Mouse (Mus musculus) gastrocnemius, postnatal 4 days (tissue): ENCODE measurements around the gene Ndufv2. TPM values are rescaled to one million over a fixed set of nuclear protein-coding genes. Genes with fewer than 3 reads are reported as not detected.
"Not testable (repeated sequence)": the region's sequence is repeated elsewhere in the genome, so short reads cannot be mapped to it uniquely, and the experiment has no call there.

Experiments
- DNase-seq, 2 experiments: peaks; one replicate each; pipeline ENCODE4 v3.0.0; 2021 to 2022; ENCODE audit warnings: low spot score in 2 of 2, mixed read lengths in 2 of 2
- total RNA-seq, 2 experiments: library from RNA; stranded (reverse); gene quantifications; 2 replicates each; pipeline ENCODE4 v1.2.3; 2021

Gene Ndufv2
- total RNA-seq, 2 experiments from 2014 or later, result 447 to 482 TPM

DNA sequence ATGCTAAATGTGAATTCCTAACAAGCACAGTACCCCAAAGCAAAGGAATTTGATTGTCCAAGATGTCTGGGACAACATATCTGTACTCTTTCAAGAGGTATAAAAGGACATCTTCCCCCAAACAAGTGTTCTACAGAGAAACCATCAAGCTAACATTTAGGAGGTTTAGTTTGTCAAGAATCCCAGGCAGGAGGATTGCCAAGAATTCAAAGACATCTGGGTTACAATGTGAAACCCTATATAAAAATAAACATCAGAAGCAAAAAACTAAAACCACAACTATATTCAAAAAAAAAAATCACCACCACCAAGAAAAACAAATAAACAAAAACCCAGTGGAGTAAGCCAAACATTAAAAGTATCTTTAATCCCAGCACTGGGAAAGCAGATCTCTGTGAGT is 11.1 kb downstream of the Ndufv2 start:
- no peak for DNase-seq

DNA sequence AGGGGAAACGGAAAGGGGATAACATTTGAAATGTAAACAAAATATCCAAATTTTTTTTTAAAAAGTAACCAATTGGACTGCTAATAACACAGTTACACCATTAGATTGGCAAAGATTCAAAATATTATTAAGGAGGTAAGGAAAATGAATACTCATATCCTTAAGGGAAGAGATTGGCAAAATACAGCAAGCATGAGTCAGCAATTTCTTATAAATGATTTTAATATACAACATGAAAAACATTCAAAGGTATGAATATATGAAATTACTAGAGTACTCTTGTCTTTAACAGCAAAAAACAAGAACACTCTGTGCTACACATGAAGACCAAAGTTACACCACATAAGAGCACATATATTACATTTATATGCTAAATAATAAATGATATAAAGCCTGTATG is 16.3 kb downstream of the Ndufv2 start:
- no peak for DNase-seq

DNA sequence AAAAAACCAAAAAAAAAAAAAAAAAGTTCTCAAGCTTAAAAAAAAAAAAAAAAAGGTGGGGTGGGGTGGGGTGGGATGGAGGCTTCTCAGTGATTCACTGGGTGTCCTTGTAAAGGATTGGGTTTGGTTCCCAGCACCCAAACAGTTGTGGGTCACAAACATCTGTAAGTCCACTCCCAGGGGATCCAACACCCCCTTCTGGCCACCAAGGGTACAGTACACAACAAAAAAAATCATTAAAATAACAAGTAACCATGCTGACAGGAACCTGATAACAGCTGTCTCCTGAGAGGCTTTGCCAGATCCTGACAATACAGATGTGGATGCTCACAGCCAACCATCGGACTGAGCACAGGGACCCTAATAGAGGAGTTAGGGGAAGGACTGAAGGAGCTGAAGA is 16.9 kb downstream of the Ndufv2 start:
- no peak for DNase-seq

DNA sequence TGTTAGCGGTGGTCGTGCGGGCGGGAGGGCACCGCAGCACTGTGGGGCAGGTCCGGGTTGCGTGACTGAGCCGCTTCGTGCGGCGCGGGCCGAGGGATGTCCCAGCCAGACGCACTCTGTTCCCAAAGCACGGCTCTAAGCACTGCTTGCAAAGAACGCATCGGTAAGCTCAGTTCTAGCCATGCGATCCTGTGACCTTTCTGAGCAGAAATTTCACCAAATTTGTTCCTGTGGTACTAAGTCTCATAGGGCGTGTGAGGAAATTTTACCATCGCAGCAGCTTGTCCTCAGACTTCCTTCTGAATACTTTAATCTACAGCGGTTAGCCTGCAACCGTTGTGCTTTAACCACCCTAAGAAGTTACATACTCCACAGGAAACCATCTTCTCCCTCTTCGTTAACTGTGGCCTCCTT is 23.9 kb downstream of the Ndufv2 start:
- DNase-seq, result no peak

DNA sequence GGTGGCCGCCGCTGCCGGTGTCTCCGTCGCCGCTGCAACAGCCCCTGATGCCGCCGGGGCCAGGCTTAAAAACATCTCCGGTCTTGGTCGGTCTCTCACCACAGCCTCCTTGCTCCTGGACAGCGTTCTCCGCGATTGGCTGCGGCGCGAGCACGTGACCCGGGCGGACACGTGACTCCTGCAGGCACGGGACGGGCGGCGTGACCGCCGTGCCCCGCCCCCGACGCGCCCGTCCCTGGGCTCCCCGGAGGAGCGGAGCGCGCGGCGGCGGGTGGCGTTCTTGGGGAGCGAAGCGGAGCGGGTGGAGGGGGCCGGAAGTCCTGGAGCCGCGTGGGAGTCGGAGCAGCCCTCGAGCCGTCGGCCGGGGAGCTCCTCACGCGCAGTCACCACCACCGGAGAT is 24.4 kb downstream of the Ndufv2 start, which contains the start of gene Ankrd12:
Gene Ankrd12, minus strand, starts transcription at position 156 of the 400 bp plus-strand sequence.
- DNase-seq, result peak; percentile 93 to 96

DNA sequence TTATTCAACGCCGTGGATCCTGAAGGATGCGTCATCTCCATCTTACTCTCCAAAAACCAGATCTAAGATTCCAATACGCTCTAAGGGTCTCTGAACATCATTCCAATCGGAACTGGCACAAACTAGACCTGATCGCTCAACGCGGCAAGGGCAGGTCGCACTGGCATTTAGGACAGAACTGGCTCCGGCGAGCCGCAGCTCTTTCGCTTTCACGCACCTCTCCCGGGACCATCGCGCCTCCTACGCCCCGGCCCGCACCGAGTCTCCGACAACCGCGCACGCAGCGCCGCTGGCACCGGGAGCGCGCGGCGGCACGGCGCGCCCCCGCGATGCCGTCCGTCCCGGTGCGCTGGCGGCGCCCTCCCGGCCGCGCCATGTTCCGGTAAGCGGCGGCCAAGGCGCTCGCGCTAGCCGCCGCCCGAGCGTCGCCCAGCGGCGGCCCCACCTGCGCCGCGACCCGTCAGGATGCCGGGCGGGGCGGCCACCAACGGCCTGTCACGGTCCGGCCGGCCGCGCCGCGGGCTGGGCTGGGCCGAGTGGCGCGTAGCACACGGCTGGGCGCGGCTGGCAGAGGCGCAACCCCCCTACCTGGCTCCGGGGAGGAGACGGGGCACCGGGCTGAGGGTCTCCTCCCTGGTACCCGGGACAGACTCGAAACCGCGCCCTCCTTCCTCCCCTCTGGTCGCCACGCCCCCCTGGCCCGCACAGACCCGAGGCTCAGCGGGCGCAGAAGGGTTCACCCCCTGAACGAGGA is 25.0 kb downstream of the Ndufv2 start:
- DNase-seq, result peak in 1 of 2 experiments; percentile 36

DNA sequence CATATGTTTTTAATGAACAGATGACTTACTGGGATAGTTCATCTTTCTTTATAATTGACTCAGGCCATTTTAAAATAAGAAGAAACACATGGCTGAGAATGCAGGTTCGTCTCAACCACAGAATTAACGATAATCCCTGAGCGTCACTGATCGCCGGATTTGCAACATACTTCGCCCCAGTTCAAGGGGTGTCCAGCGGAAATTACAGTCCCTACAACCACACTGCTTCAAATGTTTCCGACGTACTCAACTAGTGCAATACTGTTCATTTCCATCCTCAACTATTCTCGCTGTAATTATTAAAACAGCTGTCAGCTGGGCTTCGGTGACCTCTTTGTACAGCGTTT is 25.6 kb downstream of the Ndufv2 start:
- no peak for DNase-seq

DNA sequence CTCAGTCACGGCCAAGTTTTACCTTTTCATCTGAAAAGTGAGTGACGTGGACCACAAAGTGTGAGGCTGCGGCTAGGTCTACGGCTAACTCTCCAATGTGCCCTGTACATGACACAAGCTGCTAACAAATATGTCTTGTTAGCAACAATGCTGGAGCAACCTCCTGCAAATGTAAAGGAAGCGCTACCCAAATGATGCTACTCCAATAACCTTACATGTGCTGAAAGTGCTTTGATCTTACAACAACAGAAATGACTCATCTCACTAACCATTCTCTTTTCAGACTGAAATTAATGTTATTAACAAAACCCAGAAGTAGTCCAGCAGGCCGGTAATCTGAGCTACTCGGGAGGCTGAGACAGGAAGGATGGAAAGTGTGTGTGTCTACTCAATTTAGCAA is 27.4 kb downstream of the Ndufv2 start:
- no peak for DNase-seq

DNA sequence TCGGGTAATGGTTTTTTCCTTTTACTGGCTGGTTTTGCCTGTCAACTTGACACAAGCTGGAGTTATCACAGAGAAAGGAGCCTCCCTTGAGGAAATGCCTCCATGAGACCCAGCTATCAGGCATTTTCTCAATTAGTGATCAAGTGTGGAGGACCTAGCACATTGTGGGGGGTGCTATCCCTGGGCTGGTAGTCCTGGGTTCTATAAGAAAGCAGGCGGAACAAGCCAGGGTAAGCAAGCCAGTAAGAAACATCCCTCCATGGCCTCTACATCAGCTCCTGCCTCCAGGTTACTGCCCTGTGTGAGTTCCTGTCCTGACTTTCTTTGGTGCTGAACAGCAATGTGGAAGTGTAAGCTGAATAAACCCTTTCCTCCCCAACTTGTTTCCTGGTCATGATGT is 32.3 kb downstream of the Ndufv2 start:
- DNase-seq, result not testable (repeated sequence)

DNA sequence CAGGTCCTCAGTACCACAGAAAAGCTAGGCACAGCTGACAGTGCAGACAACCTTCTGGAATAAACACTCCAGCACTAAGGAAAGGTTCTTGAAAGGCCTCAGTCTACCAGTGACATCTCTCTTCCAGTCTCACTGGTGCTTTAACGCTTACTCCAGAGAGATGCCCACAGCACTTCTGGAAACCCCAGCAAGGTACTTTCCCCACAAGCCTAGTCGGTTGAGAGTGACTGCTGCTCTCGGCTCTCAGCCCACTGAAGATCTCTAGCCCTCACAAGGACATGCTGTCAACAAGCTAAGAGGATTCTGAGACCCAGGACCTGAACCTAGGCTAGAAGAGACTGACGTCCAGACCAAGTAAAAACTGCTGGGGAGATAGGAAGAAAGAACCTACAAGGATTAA is 36.2 kb downstream of the Ndufv2 start:
- DNase-seq, result no peak

DNA sequence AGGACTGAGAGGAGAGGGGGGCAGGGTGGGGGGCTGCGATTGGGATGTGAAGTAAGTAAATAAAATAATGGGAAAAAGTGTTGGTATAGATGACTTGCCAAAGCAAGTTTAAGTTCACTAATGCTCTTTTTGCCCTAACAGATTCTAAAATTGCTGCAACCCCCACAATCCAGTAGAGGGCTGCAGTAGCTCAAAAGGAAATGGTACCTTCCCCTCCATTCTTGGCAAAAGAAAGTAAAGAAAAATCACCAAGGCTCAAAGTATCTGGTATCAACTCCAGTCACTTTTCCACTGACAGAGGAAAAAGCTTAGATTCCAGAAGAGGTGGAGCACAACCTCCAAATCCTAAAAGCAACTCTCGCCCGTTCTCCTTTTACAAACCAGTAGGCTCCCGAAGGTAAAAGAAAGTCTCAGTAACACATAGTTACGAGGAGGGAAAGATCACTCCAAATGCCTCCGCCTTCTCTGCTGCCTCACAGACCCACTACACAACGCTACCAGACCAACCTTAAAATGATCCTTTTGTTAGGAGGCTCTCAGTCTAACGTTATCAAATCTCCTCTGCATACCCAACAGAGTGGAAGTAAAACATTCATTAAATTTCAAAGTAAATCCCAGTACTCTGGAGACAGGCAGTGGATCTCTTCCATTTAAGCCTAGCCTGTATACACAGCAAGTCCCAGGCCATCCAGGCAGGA is 40.0 kb downstream of the Ndufv2 start:
- no peak for DNase-seq

DNA sequence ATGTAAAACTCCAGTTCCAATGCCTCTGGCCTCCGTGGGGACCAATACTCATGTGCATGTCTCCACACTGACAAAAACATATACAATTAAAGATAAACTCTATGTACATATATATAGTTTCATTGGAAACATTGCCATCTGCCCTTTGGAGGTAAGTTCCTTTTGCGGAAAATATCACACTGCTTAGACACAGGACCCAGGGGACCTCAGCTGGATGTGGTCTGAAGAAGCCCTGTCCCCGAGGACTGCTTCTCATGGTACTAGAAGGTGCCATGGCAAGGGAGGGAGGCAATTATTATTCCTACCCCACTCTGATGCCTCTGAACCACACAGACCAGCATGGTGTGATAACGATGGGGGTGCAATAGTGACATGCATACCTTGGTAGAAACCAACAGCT is 43.2 kb downstream of the Ndufv2 start:
- DNase-seq, result no peak

DNA sequence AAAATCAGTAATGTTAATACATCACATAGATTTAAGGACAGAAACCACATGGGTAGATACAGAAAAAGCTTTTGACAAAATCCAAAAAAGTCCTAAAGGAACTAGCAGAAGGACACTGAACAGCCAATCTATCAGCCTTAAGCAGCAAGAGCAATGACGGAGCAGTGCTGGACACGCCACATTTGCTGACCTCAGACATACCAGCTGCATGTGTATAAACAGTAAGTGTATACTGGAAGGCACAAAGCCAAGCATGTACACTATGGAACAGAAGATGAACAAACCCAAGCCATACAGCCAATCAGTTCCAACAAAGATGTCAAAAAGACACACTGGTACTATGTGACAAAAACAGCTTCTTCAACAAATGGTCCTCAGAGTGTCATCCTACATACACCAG is 44.2 kb downstream of the Ndufv2 start:
- no peak for DNase-seq

DNA sequence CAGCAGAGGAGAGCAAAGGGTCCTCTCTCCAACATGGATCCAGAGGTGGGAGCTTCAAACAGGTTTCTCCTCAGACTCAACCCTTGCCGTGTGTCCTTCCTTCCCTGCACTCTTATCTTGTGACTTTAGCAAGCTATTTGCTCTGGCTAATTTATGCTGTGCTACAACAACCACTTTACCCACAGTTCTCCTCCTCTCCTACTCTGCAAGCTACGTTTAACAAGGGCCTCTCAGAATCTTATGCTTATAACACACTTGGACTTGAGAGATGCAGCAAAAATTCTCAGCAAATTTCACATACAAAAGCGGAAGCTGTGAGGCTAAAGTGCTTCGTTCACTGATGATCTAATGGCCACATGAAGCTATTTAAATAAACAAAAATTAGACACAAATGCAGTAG is 48.0 kb downstream of the Ndufv2 start:
- no peak for DNase-seq

DNA sequence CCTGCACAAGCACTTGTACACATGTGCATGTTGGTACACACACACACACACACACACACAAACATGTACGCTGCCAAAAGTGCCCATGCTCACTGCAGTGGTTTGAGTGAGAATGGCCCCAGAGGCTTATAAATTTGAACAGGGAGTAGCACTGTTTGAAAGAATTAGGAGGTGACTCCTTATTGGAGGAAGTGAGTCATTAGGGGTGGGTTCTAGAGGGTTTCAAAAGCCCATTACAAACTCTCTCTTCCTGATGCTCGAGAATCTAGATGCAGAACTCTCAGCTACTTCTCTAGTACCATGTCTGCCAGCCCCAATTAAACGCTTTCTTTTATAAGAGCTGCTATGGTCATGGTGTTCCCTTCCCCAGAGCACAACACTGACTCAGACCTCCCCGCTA is 52.6 kb downstream of the Ndufv2 start:
- DNase-seq, result no peak

DNA sequence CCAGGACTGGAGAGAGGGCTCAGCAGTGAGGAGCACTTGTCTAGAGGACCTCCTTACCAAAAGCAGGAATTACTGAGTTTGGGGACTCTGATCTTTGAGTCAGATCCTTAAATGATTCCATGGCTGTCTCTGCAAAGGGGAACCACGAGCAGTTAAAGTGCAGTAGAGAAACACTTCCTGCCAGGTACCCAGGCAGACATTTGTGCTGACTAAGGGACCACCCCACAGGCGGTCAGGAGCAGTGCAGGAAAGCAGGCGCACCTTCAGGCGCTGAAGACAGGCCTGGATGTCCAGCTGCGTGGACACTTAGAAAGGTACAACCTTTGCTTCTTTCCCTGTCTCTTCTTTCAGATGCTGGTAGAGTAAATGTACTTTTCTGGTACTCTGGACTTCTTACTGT is 53.2 kb downstream of the Ndufv2 start:
- no peak for DNase-seq

DNA sequence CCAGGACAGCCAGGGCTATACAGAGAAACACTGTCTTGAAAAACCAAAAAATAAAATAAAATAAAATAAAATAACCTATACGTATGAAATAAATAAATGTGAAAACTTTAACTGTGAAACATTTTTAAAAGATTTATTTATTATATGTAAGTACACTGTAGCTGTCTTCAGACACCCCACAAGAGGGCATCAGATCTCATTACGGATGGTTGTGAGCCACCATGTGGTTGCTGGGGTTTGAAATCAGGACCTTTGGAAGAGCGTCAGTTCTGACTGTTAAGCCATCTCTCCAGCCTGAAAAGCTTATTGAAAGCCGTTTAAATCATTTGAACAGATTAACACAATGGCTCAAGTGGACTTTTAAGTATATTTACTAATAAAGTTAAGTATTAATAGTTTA is 57.7 kb downstream of the Ndufv2 start:
- not testable (repeated sequence) for DNase-seq

DNA sequence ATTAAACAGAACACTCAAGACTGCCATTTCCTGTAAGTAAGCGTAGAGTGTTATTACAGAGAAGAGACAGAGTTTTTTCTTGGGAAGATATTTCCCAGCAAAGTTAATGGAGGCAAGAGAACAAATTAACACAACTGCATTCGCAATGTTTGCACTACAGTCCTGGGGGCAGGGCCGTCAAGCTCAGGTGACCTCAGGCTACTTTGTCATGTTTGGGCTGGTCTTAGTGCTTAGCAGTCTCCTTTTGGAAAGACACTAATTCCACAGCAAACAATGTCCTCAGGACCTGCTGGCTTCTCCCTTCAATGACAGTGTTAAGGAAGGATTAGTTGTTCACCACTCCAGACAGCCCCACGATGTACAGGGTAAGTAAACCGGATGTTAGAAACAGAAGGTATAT is 60.3 kb downstream of the Ndufv2 start:
- DNase-seq, result no peak

DNA sequence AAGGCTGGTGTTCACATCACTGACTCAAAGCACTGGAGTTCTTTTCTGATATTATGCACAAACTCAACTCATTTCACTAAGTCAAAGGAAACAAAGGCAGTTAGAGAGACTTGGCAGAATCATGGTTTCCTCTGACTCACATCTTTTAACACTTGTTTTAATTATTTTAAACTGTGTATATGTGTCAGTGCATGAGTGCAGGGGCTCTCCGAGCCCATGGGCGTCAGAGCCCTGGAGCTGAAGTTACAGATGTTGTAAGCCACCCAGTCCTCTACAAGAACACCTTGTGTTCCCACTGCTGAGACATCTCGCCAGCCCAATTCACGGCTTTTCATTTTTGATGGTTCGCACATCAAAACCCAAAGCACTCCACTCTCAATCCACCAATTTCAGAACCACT is 68.1 kb downstream of the Ndufv2 start:
- DNase-seq, result no peak

DNA sequence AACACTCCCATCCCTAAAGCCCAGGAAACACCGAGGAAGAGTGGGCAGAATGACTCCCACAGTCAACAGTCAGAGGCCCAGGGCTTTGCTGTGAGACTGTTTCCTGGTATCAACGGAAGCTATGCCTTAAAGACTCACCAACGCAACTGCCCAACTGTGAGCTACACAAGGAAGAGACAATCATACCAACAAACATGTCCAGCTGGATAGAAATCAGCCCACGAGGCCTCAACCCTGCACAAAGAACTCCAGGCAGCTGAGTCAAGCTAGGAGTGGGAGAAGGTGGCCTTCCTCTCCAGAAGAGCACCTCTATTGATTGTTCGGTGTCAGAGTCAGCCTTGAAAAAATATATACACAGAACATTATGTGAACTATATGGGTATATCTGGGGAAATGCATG is 69.4 kb downstream of the Ndufv2 start:
- no peak for DNase-seq
